Mouse (Mus musculus): ENCODE results near the gene Lipt2.

- TF ChIP-seq POLR2A (IDR thresholded peaks at IDR 0.05; ENCODE audit: borderline replicate concordance, low read depth, low read length): no peak
- no peak for TF ChIP-seq CTCF (IDR thresholded peaks at IDR 0.05; ENCODE audit: low read depth, low read length)
Measured at GRCm38 (mm10) chr7:100201191-100201590, 42.1 kb downstream of the Lipt2 start.
